Mouse (Mus musculus): ENCODE data around the gene Gpx4.
A peak's percentile ranks its signal among the peaks of the same experiment; 100 is the strongest.

Gene Gpx4

DNA sequence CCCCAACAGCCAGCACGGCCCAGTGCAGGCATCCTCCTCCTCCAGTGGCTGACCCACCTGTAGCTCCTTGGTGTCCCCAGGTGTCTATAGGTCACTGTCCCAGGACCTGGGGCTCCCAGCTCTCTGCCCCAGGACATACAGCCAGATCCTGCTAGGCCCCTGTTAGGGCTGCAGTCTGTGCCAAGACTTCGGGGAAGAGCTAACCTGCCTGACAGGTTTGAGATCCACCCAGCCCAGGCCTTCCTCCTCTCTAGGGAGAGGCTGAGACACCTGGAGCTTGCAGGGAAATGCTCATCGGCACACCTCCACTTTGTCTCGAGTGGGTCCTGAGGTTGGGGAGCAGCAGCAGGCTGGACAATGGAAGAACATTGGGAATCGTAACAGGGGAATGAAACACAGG is 59.0 kb downstream of the Gpx4 start:
- peak; percentile 38 to 60 for DNase-seq

Measured in lung, adult 18-20 months (tissue).